Mouse (Mus musculus) ES-Bruce4 (cell line): Measurements from ENCODE around the gene Thada.

ENCODE experiments used
- CTCF ChIP-seq: IDR thresholded peaks from one replicate; pipeline ENCODE4 v1.8.1; 2011; ENCODE audit warnings: low read depth, low read length
- EP300 ChIP-seq: IDR thresholded peaks from 2 replicates; pipeline ENCODE4 v1.6.1; 2011; ENCODE audit warnings: low read depth, low read length; ENCODE audit not compliant: insufficient read depth
- POLR2A ChIP-seq: IDR thresholded peaks from one replicate; pipeline ENCODE4 v1.8.1; 2011; ENCODE audit warnings: low read length; ENCODE audit not compliant: insufficient read depth

GRCm38 (mm10) chr17:84431991-84432390 is 34.0 kb downstream of the Thada start:
- TF ChIP-seq CTCF (no peak), EP300 (no peak), POLR2A (no peak)
